Mouse (Mus musculus): Measurements from ENCODE around the gene Ccer2.

DNA sequence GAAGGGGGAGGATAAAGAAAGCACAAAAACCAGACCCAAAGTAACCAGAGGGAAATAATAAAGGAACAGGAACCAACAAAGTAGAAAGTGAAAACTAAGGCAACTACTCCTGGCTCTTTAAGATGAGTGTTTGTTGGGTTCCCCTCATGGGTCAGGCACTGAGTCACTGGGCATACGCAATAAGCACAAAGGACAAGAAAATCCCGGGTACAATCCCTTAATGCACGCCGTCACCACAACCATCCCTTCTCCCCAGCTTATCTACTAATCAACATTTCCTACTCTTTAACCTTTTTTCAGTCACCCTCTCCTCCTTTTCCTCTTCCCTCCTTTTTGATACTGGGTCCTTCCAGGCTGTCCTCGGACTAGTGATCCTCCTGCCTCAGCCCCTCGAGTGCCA lies 9.2 kb downstream of the Ccer2 start:
- TF ChIP-seq CTCF (IDR thresholded peaks at IDR 0.05; ENCODE audit: control insufficient read depth, insufficient read depth, insufficient read length), result no peak
- TF ChIP-seq MAX (IDR thresholded peaks at IDR 0.05), result no peak
- no peak for TF ChIP-seq USF1 (IDR thresholded peaks at IDR 0.05; ENCODE audit: low read depth)
